Mouse (Mus musculus): ENCODE data around the gene Arhgef6. TPM values are rescaled to one million over a fixed set of nuclear protein-coding genes. Genes with fewer than 3 reads are reported as not detected.

Arhgef6 gene
- polyA plus RNA-seq, 1 experiment = not detected

DNA sequence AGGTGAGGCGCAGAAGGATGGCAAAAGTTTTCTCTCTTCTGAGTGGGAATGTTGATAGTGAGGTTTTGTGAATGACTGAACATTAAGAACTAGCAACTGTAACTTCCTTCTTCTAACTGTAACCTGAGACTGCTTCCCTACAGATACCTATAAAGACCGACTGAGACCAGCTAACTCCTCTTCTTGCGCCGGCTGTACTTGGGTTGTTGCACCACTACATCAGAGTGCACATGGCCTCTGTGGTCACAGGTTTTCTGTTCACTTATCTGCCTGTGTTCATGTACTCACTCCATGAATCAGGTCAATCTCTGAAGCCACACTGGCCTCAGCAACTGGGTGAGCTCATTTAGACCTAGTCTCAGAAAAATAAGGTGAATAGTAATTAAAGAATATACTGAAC lies 75.0 kb downstream of the Arhgef6 start:
- WGBS = 84% methylated on average over 4 of the region's 4 CpGs
- TF ChIP-seq POLR2A (IDR thresholded peaks at IDR 0.05; ENCODE audit: insufficient read depth, low read depth, low read length) (no peak), CTCF (IDR thresholded peaks at IDR 0.05; ENCODE audit: insufficient read depth, low read depth, low read length) (no peak)
- Histone ChIP-seq H3K4me1 (ENCODE audit: control insufficient read depth, insufficient read depth, low read length) (no peaks in the 10 kb centered on the region), H3K4me3 (ENCODE audit: insufficient read depth, low read depth, low read length) (no peak overlapping the region), H3K27ac (ENCODE audit: insufficient read depth, low read depth, low read length) (no peak overlapping the region)

DNA sequence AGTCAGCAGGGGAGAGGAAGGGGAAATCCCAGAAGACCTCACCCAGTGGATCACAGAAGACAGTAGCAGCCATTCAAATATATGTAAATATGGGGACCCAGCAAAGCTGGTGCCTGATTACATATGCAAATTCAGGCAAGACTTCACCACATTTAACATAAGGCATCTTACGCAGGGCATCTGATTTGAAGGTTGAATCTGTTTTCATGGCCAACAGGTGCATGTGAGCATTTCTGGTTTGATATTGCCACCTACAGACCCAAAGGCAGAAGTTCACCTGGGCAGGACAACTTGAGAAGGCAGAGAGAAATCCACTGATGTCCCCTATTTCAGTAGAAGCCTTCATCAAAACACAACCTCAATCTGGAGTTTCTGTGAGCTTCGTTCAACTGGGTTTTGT lies 77.8 kb downstream of the Arhgef6 start:
- Histone ChIP-seq H3K4me3 (ENCODE audit: insufficient read depth, low read depth, low read length) (no peak overlapping the region), H3K4me1 (ENCODE audit: control insufficient read depth, insufficient read depth, low read length) (no peaks in the 10 kb centered on the region), H3K27ac (ENCODE audit: insufficient read depth, low read depth, low read length) (no peak overlapping the region)
- 68% methylated on average over 2 of the region's 2 CpGs for WGBS
- TF ChIP-seq CTCF (IDR thresholded peaks at IDR 0.05; ENCODE audit: insufficient read depth, low read depth, low read length) = no peak
- no peak for TF ChIP-seq POLR2A (IDR thresholded peaks at IDR 0.05; ENCODE audit: insufficient read depth, low read depth, low read length)

DNA sequence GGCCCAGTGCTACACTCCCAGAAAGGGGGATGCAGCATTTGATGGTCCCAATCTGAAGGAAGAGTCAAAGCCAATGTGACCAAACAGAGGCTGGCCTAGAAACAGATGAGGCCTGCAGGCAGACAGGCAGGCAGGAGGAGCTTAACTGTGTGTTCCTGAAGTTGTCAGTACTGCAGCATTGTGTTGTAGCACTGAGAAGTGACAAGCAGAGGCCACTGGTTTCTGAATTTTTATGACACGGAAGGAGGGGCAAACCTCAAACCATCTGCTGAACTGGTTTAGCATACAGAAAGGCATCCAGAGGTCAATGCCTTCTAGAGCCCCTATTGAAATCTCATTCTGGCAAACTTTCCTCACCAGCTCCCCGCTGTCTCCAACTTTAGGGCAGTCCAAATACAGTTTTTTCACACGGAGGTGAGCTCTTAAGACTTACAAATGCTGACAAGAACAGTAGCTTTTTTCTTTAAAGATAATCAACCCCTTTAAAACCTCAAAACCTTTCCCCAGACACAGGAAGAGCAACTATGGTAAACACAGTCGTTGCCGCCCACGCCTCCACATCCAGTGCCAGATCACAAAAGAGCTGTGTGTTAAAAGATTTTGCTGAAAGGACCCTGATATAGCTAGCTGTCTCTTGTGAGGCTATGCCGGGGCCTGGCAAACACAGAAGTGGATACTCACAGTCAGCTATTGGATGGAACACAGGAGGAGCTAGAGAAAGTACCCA lies 85.0 kb downstream of the Arhgef6 start:
- Histone ChIP-seq H3K4me3 (ENCODE audit: insufficient read depth, low read depth, low read length) (no peak overlapping the region), H3K4me1 (ENCODE audit: control insufficient read depth, insufficient read depth, low read length) (no peaks in the 10 kb centered on the region), H3K27ac (ENCODE audit: insufficient read depth, low read depth, low read length) (no peak overlapping the region)
- WGBS = 45% methylated on average over 7 of the region's 7 CpGs
- TF ChIP-seq POLR2A (IDR thresholded peaks at IDR 0.05; ENCODE audit: insufficient read depth, low read depth, low read length) (no peak), CTCF (IDR thresholded peaks at IDR 0.05; ENCODE audit: insufficient read depth, low read depth, low read length) (no peak)

DNA sequence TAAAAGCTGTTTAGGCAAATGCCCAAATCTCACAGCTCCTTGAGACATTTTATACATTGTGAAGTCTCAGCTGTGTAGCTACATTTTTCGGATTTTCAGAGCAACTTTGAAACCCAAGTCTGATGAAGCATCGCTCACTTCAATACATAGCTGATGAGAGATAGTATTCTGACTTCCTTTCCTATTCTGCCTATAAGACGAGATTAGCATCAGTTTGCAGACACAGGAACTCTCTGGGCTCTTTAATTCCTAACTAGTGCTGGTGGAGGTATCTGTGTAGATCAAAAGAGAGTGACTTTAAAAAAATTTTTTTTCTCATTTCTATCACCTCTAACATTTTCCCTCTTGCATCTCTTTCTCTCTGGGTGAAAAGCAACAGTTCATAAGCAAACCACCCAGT lies 100.0 kb downstream of the Arhgef6 start:
- WGBS = 86% methylated on average over 3 of the region's 3 CpGs
- Histone ChIP-seq H3K27ac (ENCODE audit: insufficient read depth, low read depth, low read length) (no peak overlapping the region), H3K4me1 (ENCODE audit: control insufficient read depth, insufficient read depth, low read length) (no peaks in the 10 kb centered on the region), H3K4me3 (ENCODE audit: insufficient read depth, low read depth, low read length) (no peak overlapping the region)
- TF ChIP-seq POLR2A (IDR thresholded peaks at IDR 0.05; ENCODE audit: insufficient read depth, low read depth, low read length) = no peak
- TF ChIP-seq CTCF (IDR thresholded peaks at IDR 0.05; ENCODE audit: insufficient read depth, low read depth, low read length) = no peak

DNA sequence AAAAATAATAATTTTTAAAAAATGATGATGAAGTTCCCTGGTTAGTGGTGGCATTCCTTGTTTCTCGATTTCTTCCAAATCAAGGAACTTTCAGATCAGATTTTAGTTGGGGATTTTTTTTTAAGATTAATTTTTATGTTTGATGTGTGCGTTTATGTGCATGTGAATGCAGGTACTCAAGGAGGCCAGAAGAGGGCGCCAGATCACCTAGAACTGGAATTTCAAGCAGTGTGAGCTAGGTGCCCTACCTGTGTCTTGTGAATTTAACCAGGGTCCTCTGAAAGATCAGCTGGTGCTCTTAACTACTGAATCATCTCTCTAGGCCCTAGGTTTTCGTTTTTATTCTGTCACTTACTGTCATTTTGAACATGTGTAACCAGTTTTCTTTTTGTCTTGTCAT lies 102.5 kb downstream of the Arhgef6 start:
- 69% methylated on average over 4 of the region's 4 CpGs for WGBS
- no peak overlapping the region for H3K27ac ChIP-seq (ENCODE audit: insufficient read depth, low read depth, low read length)
- H3K4me3 ChIP-seq (ENCODE audit: insufficient read depth, low read depth, low read length) = no peak overlapping the region
- H3K4me1 ChIP-seq (ENCODE audit: control insufficient read depth, insufficient read depth, low read length) = no peaks in the 10 kb centered on the region
- no peak for TF ChIP-seq CTCF (IDR thresholded peaks at IDR 0.05; ENCODE audit: insufficient read depth, low read depth, low read length)
- no peak for TF ChIP-seq POLR2A (IDR thresholded peaks at IDR 0.05; ENCODE audit: insufficient read depth, low read depth, low read length)

DNA sequence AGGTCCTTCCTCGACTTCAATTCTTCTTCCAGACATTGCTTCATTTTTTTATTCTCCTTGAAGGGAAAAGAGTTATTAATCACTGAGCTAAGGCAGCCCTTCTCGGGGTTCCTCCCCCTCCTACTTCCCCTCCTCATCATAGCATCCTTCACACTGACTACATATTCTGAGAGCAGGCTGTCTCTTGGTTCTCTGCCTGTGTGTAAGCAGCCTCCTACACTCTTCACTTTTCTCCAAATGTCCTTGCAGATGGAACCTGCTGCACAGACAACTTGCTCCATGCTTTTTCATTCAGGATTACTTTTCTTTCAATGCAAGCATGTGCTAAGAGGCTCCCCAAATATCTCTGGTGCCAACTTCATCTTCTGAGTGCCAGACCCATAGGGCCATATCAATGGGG lies 104.9 kb downstream of the Arhgef6 start:
- 69% methylated on average over 2 of the region's 2 CpGs for WGBS
- TF ChIP-seq CTCF (IDR thresholded peaks at IDR 0.05; ENCODE audit: insufficient read depth, low read depth, low read length) (no peak), POLR2A (IDR thresholded peaks at IDR 0.05; ENCODE audit: insufficient read depth, low read depth, low read length) (no peak)
- no peaks in the 10 kb centered on the region for H3K4me1 ChIP-seq (ENCODE audit: control insufficient read depth, insufficient read depth, low read length)
- H3K27ac ChIP-seq (ENCODE audit: insufficient read depth, low read depth, low read length) = no peak overlapping the region
- no peak overlapping the region for H3K4me3 ChIP-seq (ENCODE audit: insufficient read depth, low read depth, low read length)

DNA sequence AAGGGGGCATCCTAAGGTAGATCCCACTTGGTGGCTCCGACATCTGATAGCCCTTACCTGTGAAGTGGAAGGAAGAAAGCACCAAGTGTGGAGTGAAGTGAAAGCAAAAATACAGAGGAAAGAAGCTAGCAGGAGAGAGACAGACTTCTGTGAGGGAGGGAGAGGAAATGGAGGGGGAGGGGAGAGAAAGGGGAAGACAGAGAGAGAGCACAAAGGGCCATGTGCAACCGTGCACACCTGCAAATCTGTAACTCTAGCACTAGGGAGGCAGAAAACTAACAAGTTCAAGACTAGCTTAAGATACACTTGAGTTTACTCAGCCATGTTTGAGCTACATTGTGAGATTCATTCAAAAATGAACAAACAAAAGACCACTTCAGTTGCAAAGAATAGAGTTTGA lies 110.4 kb downstream of the Arhgef6 start:
- 58% methylated on average over 2 of the region's 2 CpGs for WGBS

DNA sequence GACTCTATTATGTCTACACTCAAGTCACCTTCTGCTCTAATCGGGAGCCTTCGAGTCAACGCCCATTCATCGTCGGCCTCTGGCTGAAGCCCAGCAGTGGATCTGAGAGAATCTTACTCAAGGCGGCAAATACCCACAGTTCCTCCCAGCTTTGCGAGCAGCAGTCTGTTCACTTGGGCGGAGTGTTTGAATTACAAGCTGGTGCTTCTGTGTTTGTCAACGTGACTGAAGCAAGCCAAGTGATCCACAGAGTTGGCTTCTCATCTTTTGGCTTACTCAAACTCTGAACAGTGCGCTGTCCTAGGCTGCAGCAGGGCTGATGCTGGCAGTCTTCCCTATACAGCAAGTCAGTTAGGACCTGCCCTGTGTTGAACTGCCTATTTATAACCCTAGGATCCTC lies 115.2 kb downstream of the Arhgef6 start:
- WGBS = 55% methylated on average over 10 of the region's 10 CpGs
- TF ChIP-seq POLR2A (IDR thresholded peaks at IDR 0.05; ENCODE audit: insufficient read depth, low read depth, low read length) = no peak
- TF ChIP-seq CTCF (IDR thresholded peaks at IDR 0.05; ENCODE audit: insufficient read depth, low read depth, low read length) = no peak
- no peaks in the 10 kb centered on the region for H3K4me1 ChIP-seq (ENCODE audit: control insufficient read depth, insufficient read depth, low read length)
- H3K27ac ChIP-seq (ENCODE audit: insufficient read depth, low read depth, low read length) = no peak overlapping the region
- no peak overlapping the region for H3K4me3 ChIP-seq (ENCODE audit: insufficient read depth, low read depth, low read length)

More for the DNA sequence above, 110.4 kb downstream of the Arhgef6 start:
- Histone ChIP-seq H3K4me1 (ENCODE audit: control insufficient read depth, insufficient read depth, low read length) (no peaks in the 10 kb centered on the region), H3K4me3 (ENCODE audit: insufficient read depth, low read depth, low read length) (no peak overlapping the region), H3K27ac (ENCODE audit: insufficient read depth, low read depth, low read length) (no peak overlapping the region)
- no peak for TF ChIP-seq CTCF (IDR thresholded peaks at IDR 0.05; ENCODE audit: insufficient read depth, low read depth, low read length)
- TF ChIP-seq POLR2A (IDR thresholded peaks at IDR 0.05; ENCODE audit: insufficient read depth, low read depth, low read length) = no peak

DNA sequence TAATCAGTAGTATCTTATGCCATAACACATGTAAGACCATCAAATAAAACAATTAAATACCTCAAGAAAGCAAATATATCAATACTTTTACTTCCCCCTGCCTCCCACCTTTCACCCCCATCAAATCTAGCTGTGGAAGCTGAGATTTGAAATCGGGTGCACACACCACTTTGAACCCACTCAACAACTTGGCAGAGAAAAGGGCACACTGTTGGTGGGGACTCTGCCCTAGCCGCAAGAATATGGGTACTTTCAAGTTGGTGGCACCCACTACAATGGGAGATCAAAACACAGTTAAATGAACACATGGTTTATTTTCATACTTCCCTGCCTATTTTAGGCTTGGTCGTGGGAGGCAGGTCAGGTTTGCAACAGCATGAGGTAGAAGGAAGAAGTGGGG lies 116.6 kb downstream of the Arhgef6 start:
- no peaks in the 10 kb centered on the region for H3K4me1 ChIP-seq (ENCODE audit: control insufficient read depth, insufficient read depth, low read length)
- 83% methylated on average over 3 of the region's 3 CpGs for WGBS
- H3K27ac ChIP-seq (ENCODE audit: insufficient read depth, low read depth, low read length) = no peak overlapping the region
- no peak overlapping the region for H3K4me3 ChIP-seq (ENCODE audit: insufficient read depth, low read depth, low read length)
- TF ChIP-seq POLR2A (IDR thresholded peaks at IDR 0.05; ENCODE audit: insufficient read depth, low read depth, low read length) (no peak), CTCF (IDR thresholded peaks at IDR 0.05; ENCODE audit: insufficient read depth, low read depth, low read length) (no peak)

Data from olfactory bulb, adult 2 months (tissue).